Mouse (Mus musculus) adipocyte (in vitro differentiated cells): ENCODE measurements around the gene Bcan.

ENCODE experiments used
- DNase-seq: peaks from one replicate; pipeline ENCODE4 v3.0.0-alpha.2; 2016; ENCODE audit warnings: low spot score

Gene Bcan

GRCm38 (mm10) chr3:87944838-87945600, 55.0 kb downstream of the Bcan start:
- no peak for DNase-seq

GRCm38 (mm10) chr3:87943586-87943985, 56.4 kb downstream of the Bcan start:
- DNase-seq, result peak; percentile 39

DNA sequence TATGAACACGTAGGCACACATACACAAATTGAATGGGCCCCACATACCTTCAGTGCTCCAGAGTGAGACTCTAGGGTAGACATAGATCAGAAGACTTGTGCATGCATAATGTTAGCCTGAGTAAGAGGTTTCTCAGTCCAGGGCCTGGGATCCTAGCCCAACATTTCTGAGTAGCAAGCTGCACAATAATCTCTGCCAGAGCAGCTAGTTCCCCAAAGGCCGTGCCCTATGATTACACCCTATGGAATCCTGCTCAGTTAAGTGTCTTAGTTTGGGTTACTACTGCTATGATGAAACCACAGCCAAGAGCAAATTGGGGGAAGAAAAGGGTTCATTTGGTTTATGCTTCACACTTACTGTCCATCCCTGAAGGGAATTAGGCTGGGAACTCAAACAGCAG, 57.6 kb downstream of the Bcan start:
- peak; percentile 63 for DNase-seq

- no peak for DNase-seq
Observed at GRCm38 (mm10) chr3:87940611-87941010, 59.4 kb downstream of the Bcan start.
